Mouse (Mus musculus): ENCODE data around the gene Amz2. TPM values are rescaled to one million over a fixed set of nuclear protein-coding genes. Genes with fewer than 3 reads are reported as not detected.

The Amz2 gene
- polyA plus RNA-seq, 1 experiment from 2014 or later = 32.5 TPM

DNA sequence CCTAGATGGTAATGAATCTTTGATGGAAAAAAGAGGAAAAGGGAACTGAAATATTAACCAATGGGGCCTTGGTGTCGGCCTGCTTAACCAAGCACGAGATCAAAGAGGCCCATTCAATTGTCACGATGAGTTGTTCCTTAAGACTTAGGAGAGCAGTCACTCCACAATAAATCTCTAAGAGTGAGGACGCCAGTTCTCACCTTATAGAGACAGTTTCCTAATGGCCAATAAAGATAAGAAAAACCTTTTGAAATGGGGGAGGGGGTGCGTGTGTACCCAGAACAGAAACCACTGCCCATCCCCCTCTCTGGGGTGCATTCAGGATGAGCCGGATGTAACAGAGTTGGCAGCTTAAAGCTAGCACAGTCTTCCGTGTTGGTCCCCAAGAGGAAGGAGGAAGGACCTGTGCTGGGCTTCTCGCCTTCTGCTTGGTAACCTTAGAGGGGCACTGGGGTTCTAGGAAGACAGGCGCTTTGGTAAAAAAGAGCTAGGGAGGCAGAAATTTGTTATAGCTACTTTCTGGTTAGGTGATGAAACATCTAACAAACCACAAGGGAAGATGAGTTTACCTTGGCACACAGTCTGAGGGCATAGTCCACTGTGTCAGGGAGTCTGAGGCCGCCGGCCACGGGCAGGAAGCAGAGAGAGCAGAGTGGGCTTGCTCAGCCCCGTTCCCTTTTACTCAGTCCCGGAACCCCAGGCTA lies 70.2 kb downstream of the Amz2 start:
- H3K4me2 ChIP-seq = peak overlapping the region; percentile 35; the same call in 1 of the 2 replicates
- WGBS = 54% methylated on average over 14 of the region's 14 CpGs
- no peak for ATAC-seq (ENCODE audit: insufficient number of reproducible peaks, low FRiP score)

DNA sequence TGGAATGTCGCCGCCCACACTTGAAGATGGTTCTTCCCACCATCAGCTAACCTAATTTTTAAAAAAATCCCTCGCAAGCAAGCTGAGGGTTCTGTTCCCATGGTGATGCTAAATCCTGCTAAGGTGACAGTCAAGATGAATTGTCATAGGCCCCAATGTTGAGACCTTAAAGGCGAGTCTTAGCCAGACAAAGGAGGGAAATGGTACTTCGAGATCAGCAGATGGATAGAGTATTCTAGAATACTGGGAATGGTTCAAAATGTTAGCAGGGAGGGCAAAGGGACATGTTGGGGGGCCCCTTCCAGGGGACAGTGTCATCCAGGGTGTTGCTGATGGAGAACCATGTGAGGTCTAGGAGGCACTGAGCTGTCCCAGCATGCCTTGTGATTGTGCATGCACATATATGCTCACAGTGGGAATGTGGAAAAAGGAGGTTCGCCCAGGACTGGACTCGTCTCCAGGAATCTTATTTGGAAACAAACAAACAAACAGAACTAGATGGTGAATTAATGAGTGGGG lies 70.8 kb downstream of the Amz2 start:
- Histone ChIP-seq H3K27ac (ENCODE audit: poor library complexity, severe bottlenecking) (no peak overlapping the region), H3K27me3 (replicated peaks) (no peaks in the 10 kb centered on the region), H3K4me1 (replicated peaks) (peaks cover 17% of the 10 kb centered on the region), H3K9ac (no peak overlapping the region), H3K9me3 (replicated peaks) (no peaks in the 10 kb centered on the region), H3K4me2 (no peak overlapping the region), H3K4me3 (no peak overlapping the region), H3K36me3 (no peaks in the 10 kb centered on the region)
- ATAC-seq (ENCODE audit: insufficient number of reproducible peaks, low FRiP score) = no peak
- 86% methylated on average over 7 of the region's 7 CpGs for WGBS

More for the DNA sequence above, 70.2 kb downstream of the Amz2 start:
- H3K4me1 ChIP-seq (replicated peaks) = peaks cover 17% of the 10 kb centered on the region
- H3K4me3 ChIP-seq = no peak overlapping the region
- H3K27me3 ChIP-seq (replicated peaks) = no peaks in the 10 kb centered on the region
- H3K27ac ChIP-seq (ENCODE audit: poor library complexity, severe bottlenecking) = no peak overlapping the region
- H3K36me3 ChIP-seq = no peaks in the 10 kb centered on the region
- H3K9me3 ChIP-seq (replicated peaks) = no peaks in the 10 kb centered on the region
- H3K9ac ChIP-seq = no peak overlapping the region

DNA sequence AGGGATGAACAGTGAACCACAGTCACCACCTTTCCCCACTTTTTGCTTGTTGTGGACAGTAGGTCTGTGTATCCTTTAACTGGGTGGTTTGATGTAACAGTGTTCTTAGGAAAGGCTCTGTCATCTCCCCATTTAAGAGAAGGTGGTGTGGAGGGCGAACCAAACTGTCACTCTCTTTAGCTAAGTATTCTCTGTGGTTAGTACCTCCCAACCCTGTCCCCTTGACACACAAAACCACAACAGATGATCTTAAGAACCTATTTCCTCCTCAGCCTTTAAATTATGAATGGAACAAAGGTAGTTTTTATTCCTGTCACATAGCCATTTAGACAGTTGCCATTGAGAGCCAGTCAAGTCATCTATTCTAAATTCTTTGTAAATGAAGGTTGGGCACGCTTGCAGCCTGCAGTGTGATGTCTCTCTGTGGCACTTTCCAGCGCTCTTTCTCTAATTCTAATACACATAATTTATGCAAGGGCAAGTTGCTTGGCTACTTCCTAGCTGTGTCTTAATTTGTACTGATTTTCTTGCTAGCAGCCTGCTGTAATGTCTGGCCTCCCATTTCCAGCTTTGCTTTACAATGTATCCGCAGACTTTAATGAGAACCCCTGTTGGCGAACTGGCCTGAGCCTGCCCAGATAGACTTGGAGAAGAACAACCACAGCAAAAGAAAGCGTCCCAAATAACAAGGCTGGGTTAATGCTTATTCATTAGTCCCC lies 71.4 kb downstream of the Amz2 start:
- no peaks in the 10 kb centered on the region for H3K36me3 ChIP-seq
- peaks cover 17% of the 10 kb centered on the region for H3K4me1 ChIP-seq (replicated peaks)
- no peak for ATAC-seq (ENCODE audit: insufficient number of reproducible peaks, low FRiP score)
- H3K27ac ChIP-seq (ENCODE audit: poor library complexity, severe bottlenecking) = no peak overlapping the region
- no peak overlapping the region for H3K4me2 ChIP-seq
- H3K4me3 ChIP-seq = no peak overlapping the region
- no peaks in the 10 kb centered on the region for H3K27me3 ChIP-seq (replicated peaks)
- H3K9ac ChIP-seq = no peak overlapping the region
- H3K9me3 ChIP-seq (replicated peaks) = no peaks in the 10 kb centered on the region
- 83% methylated on average over 6 of the region's 6 CpGs for WGBS

- 79% methylated on average over 9 of the region's 9 CpGs for WGBS
- H3K4me3 ChIP-seq = no peak overlapping the region
- no peak overlapping the region for H3K9ac ChIP-seq
- no peaks in the 10 kb centered on the region for H3K27me3 ChIP-seq (replicated peaks)
- no peaks in the 10 kb centered on the region for H3K36me3 ChIP-seq
- H3K27ac ChIP-seq (ENCODE audit: poor library complexity, severe bottlenecking) = no peak overlapping the region
- ATAC-seq (ENCODE audit: insufficient number of reproducible peaks, low FRiP score) = no peak
- H3K9me3 ChIP-seq (replicated peaks) = no peaks in the 10 kb centered on the region
- H3K4me1 ChIP-seq (replicated peaks) = peaks cover 17% of the 10 kb centered on the region
- H3K4me2 ChIP-seq = no peak overlapping the region
Observed at GRCm38 (mm10) chr11:109497990-109498389, 72.2 kb downstream of the Amz2 start.

- Histone ChIP-seq H3K36me3 (no peaks in the 10 kb centered on the region), H3K4me3 (no peak overlapping the region), H3K9ac (no peak overlapping the region), H3K27ac (ENCODE audit: poor library complexity, severe bottlenecking) (no peak overlapping the region), H3K9me3 (replicated peaks) (no peaks in the 10 kb centered on the region), H3K4me2 (no peak overlapping the region), H3K27me3 (replicated peaks) (no peaks in the 10 kb centered on the region), H3K4me1 (replicated peaks) (peaks cover 16% of the 10 kb centered on the region)
- 79% methylated on average over 5 of the region's 5 CpGs for WGBS
- no peak for ATAC-seq (ENCODE audit: insufficient number of reproducible peaks, low FRiP score)
Observed at GRCm38 (mm10) chr11:109500206-109500605, 74.5 kb downstream of the Amz2 start.

Small RNAs within 50 kb of the gene (microRNA-seq; reads per million reads assigned to microRNA genes)
- not detected for gene Gm25540

Other genes starting within 250 kb of the Amz2 start
- gene Rgs9, start 127.8 kb upstream of the Amz2 start, polyA plus RNA-seq (2016; fragmentation: Nextera tagmentation; extraction: Ambion mirVana) = 0.91 and 1.1 TPM in 2 replicates
- gene Gna13, start 63.1 kb upstream of the Amz2 start, polyA plus RNA-seq (2016; fragmentation: Nextera tagmentation; extraction: Ambion mirVana) = 21.6 and 27.2 TPM in 2 replicates
- gene 9930022D16Rik, start 12.0 kb upstream of the Amz2 start, polyA plus RNA-seq (2016; fragmentation: Nextera tagmentation; extraction: Ambion mirVana) = not detected in 2 replicates
- 4.5 and 5.7 TPM in 2 replicates for gene Arsg, start 47.4 kb downstream of the Amz2 start, polyA plus RNA-seq (2016; fragmentation: Nextera tagmentation; extraction: Ambion mirVana)
- gene Slc16a6, start 47.7 kb downstream of the Amz2 start, polyA plus RNA-seq (2016; fragmentation: Nextera tagmentation; extraction: Ambion mirVana) = 10.9 and 11.9 TPM in 2 replicates
- gene Wipi1, start 186.0 kb downstream of the Amz2 start, polyA plus RNA-seq (2016; fragmentation: Nextera tagmentation; extraction: Ambion mirVana) = 49.9 and 51.3 TPM in 2 replicates
- gene Prkar1a, start 223.5 kb downstream of the Amz2 start, polyA plus RNA-seq (2016; fragmentation: Nextera tagmentation; extraction: Ambion mirVana) = 507 and 511 TPM in 2 replicates